In genomic region chr3:101820708-101821107, GRCm38 (mm10) we compare ENCODE assay signal across 1 mouse cellular context. TPM values are rescaled to one million over a fixed set of nuclear protein-coding genes. Genes with fewer than 3 reads are reported as not detected.
"Had no signal": no experiment of that assay in that cellular context is flagged by ENCODE, and none has a peak within 500 bp of the region (broad histone marks: within the 10 kb centered on the region; RNA-seq: fewer than 3 reads in every experiment).

No protein-coding gene starts in this region.

RNA-seq across cellular contexts. Expression of gene Mab21l3, which starts 28.1 kb away (rescaled TPM):
- total RNA-seq: neutrophil, adult 5-6 weeks had no signal
